In genomic region chr3:88521803-88522331, GRCm38 (mm10) we compare ENCODE assay signal across 8 mouse cellular contexts. TPM values are rescaled to one million over a fixed set of nuclear protein-coding genes. Genes with fewer than 3 reads are reported as not detected.
DNase-seq lines count a peak whose midpoint lies in the region; ATAC-seq and TF ChIP-seq lines count a peak whose summit lies in the region.

No protein-coding gene starts in this region.

- no peak overlapping the region for H3K4me3 ChIP-seq in neural tube, embryonic 15.5 days (replicated peaks)
- H3K4me3 ChIP-seq in forebrain, postnatal 0 days (ENCODE audit: low read depth, low read length), result no peak overlapping the region
- no peak overlapping the region for H3K4me3 ChIP-seq in intestine, embryonic 16.5 days (ENCODE audit: low read length)
- no peak overlapping the region for H3K4me3 ChIP-seq in liver, embryonic 13.5 days (replicated peaks)

- 0 out of 2 replicates have a peak, but pooled peaks cover 8% of the 10 kb centered on the region for H3K36me3 ChIP-seq in neural tube, embryonic 15.5 days
- H3K36me3 ChIP-seq in forebrain, postnatal 0 days (ENCODE audit: insufficient read depth), result peaks cover 16% of the 10 kb centered on the region; the same call in 1 of the 2 replicates
- peaks cover 3% of the 10 kb centered on the region; the same call in 1 of the 2 replicates for H3K36me3 ChIP-seq in intestine, embryonic 16.5 days (ENCODE audit: control insufficient read depth, insufficient read depth, low read length)
- H3K36me3 ChIP-seq in liver, embryonic 13.5 days, result no peaks in the 10 kb centered on the region

- 28% methylated on average over 9 of the region's 9 CpGs for WGBS in neural tube, embryonic 15.5 days
- 29% methylated on average over 9 of the region's 9 CpGs for whole genome bisulfite sequencing in forebrain, postnatal 0 days
- 29% methylated on average over 9 of the region's 9 CpGs for WGBS in intestine, embryonic 16.5 days
- 9% methylated on average over 9 of the region's 9 CpGs for WGBS in liver, embryonic 13.5 days (ENCODE audit: insufficient replicate concordance)

- H3K27ac ChIP-seq in neural tube, embryonic 15.5 days (replicated peaks), result no peak overlapping the region
- H3K27ac ChIP-seq in forebrain, postnatal 0 days (ENCODE audit: low read depth, low read length), result no peak overlapping the region
- H3K27ac ChIP-seq in intestine, embryonic 16.5 days (ENCODE audit: low read length), result no peak overlapping the region
- no peak overlapping the region for H3K27ac ChIP-seq in liver, embryonic 13.5 days

- peak; percentile 94 for TF ChIP-seq CTCF in brain, embryonic 14.5 days (IDR thresholded peaks at IDR 0.05; ENCODE audit: borderline replicate concordance, extremely low read depth, insufficient read depth, insufficient read length)
- peak; percentile 91 for TF ChIP-seq CTCF in forebrain, postnatal 0 days (IDR thresholded peaks at IDR 0.05; ENCODE audit: low read depth)

- no peaks in the 10 kb centered on the region for H3K27me3 ChIP-seq in neural tube, embryonic 15.5 days (replicated peaks)
- no peaks in the 10 kb centered on the region for H3K27me3 ChIP-seq in forebrain, postnatal 0 days (ENCODE audit: insufficient read depth, low read length)
- no peaks in the 10 kb centered on the region for H3K27me3 ChIP-seq in intestine, embryonic 16.5 days (replicated peaks; ENCODE audit: control insufficient read depth, insufficient read depth, low read length)
- 0 out of 2 replicates have a peak, but pooled peaks cover 2% of the 10 kb centered on the region for H3K27me3 ChIP-seq in liver, embryonic 13.5 days

- no peak overlapping the region for H3K4me2 ChIP-seq in neural tube, embryonic 15.5 days
- no peak overlapping the region for H3K4me2 ChIP-seq in forebrain, postnatal 0 days (ENCODE audit: low read depth)
- H3K4me2 ChIP-seq in intestine, embryonic 16.5 days (ENCODE audit: low read depth, low read length), result no peak overlapping the region
- no peak overlapping the region for H3K4me2 ChIP-seq in liver, embryonic 13.5 days

- no peaks in the 10 kb centered on the region for H3K9me3 ChIP-seq in neural tube, embryonic 15.5 days (replicated peaks)
- H3K9me3 ChIP-seq in forebrain, postnatal 0 days (ENCODE audit: low read length), result no peaks in the 10 kb centered on the region
- H3K9me3 ChIP-seq in intestine, embryonic 16.5 days (ENCODE audit: control insufficient read depth, low read length), result no peaks in the 10 kb centered on the region
- H3K9me3 ChIP-seq in liver, embryonic 13.5 days (replicated peaks), result no peaks in the 10 kb centered on the region

- H3K9ac ChIP-seq in neural tube, embryonic 15.5 days (replicated peaks), result no peak overlapping the region
- H3K9ac ChIP-seq in forebrain, postnatal 0 days, result no peak overlapping the region
- H3K9ac ChIP-seq in intestine, embryonic 16.5 days (ENCODE audit: low read depth, low read length), result no peak overlapping the region
- H3K9ac ChIP-seq in liver, embryonic 13.5 days, result no peak overlapping the region

- TF ChIP-seq POLR2A in brain, embryonic 14.5 days (IDR thresholded peaks at IDR 0.05; ENCODE audit: borderline replicate concordance, extremely low read depth, insufficient read depth, insufficient read length, poor library complexity, severe bottlenecking), result no peak

- DNase-seq in neural tube, embryonic 10.5 days (ENCODE audit: extremely low spot score, low spot score), result peak; percentile 76
- DNase-seq in brain, embryonic 14.5 days (ENCODE audit: low read depth), result peak; percentile 79
- peak; percentile 71 for DNase-seq in forebrain, postnatal 0 days
- DNase-seq in liver, embryonic 13.5 days, result peak; percentile 60
- peak; percentile 90 to 91 for DNase-seq in natural killer cell, adult 2 months (ENCODE audit: low spot score in 2 of 2)
- peak; percentile 80 for DNase-seq in thymus, postnatal 0 days (ENCODE audit: low spot score)

- H3K4me1 ChIP-seq in neural tube, embryonic 15.5 days, result peaks cover 13% of the 10 kb centered on the region
- no peaks in the 10 kb centered on the region for H3K4me1 ChIP-seq in forebrain, postnatal 0 days (ENCODE audit: insufficient read depth)
- H3K4me1 ChIP-seq in intestine, embryonic 16.5 days (ENCODE audit: control insufficient read depth, insufficient read depth, low read length), result peaks cover 6% of the 10 kb centered on the region; the same call in 1 of the 2 replicates
- peaks cover 9% of the 10 kb centered on the region; the same call in 1 of the 2 replicates for H3K4me1 ChIP-seq in liver, embryonic 13.5 days (replicated peaks)

- ATAC-seq in neural tube, embryonic 15.5 days (ENCODE audit: low FRiP score), result no peak
- peak; percentile 40; the same call in 1 of the 2 replicates for ATAC-seq in forebrain, postnatal 0 days
- peak; percentile 17 for ATAC-seq in intestine, embryonic 16.5 days
- ATAC-seq in liver, embryonic 13.5 days (ENCODE audit: low read depth), result peak; percentile 53

RNA-seq across cellular contexts. Expression of gene Mex3a, which starts 10.3 kb away (rescaled TPM):
- 18.6 and 19.2 TPM in 2 replicates for polyA plus RNA-seq in neural tube, embryonic 15.5 days (2015; fragmentation: Nextera tagmentation; extraction: Ambion mirVana)
- polyA plus RNA-seq in brain, embryonic 14.5 days (2012; rRNA removed), result 93.2 and 103 TPM in 2 replicates
- 64.5 and 71.9 TPM in 2 replicates for total RNA-seq in forebrain, postnatal 0 days (2014; rRNA removed)
- 16.2 and 20.5 TPM in 2 replicates for polyA plus RNA-seq in forebrain, postnatal 0 days (2015; fragmentation: Nextera tagmentation; extraction: Ambion mirVana)
- 6.5 and 7.3 TPM in 2 replicates for polyA plus RNA-seq in intestine, embryonic 16.5 days (2015; fragmentation: Nextera tagmentation; extraction: Ambion mirVana)
- polyA plus RNA-seq in liver, embryonic 13.5 days (2015; fragmentation: Nextera tagmentation; extraction: Ambion mirVana), result 1.2 and 1.5 TPM in 2 replicates
- polyA plus RNA-seq in thymus, postnatal 0 days (2015; fragmentation: Nextera tagmentation; extraction: Ambion mirVana), result 8.1 and 10.3 TPM in 2 replicates

RNA-seq across cellular contexts. Expression of gene Lmna, which starts 12.1 kb away (rescaled TPM):
- 70.3 and 78.7 TPM in 2 replicates for polyA plus RNA-seq in neural tube, embryonic 15.5 days (2015; fragmentation: Nextera tagmentation; extraction: Ambion mirVana)
- 33.2 and 39.5 TPM in 2 replicates for polyA plus RNA-seq in brain, embryonic 14.5 days (2012; rRNA removed)
- total RNA-seq in forebrain, postnatal 0 days (2014; rRNA removed), result 49.4 and 71.3 TPM in 2 replicates
- polyA plus RNA-seq in forebrain, postnatal 0 days (2015; fragmentation: Nextera tagmentation; extraction: Ambion mirVana), result 51.4 and 52.9 TPM in 2 replicates
- 126 and 127 TPM in 2 replicates for polyA plus RNA-seq in intestine, embryonic 16.5 days (2015; fragmentation: Nextera tagmentation; extraction: Ambion mirVana)
- 165 and 184 TPM in 2 replicates for polyA plus RNA-seq in liver, embryonic 13.5 days (2015; fragmentation: Nextera tagmentation; extraction: Ambion mirVana)
- polyA plus RNA-seq in thymus, postnatal 0 days (2015; fragmentation: Nextera tagmentation; extraction: Ambion mirVana), result 40.6 and 43.8 TPM in 2 replicates

RNA-seq across cellular contexts. Expression of gene Rab25, which starts 26.2 kb away (rescaled TPM):
- 0.29 and 4.1 TPM in 2 replicates for polyA plus RNA-seq in neural tube, embryonic 15.5 days (2015; fragmentation: Nextera tagmentation; extraction: Ambion mirVana)
- polyA plus RNA-seq in brain, embryonic 14.5 days (2012; rRNA removed), result 1.7 and 2.4 TPM in 2 replicates
- total RNA-seq in forebrain, postnatal 0 days (2014; rRNA removed), result not detected in 2 replicates
- 0.33 TPM in 1 of 2 replicates, not detected in the other for polyA plus RNA-seq in forebrain, postnatal 0 days (2015; fragmentation: Nextera tagmentation; extraction: Ambion mirVana)
- 102 and 109 TPM in 2 replicates for polyA plus RNA-seq in intestine, embryonic 16.5 days (2015; fragmentation: Nextera tagmentation; extraction: Ambion mirVana)
- 0.15 TPM in 1 of 2 replicates, not detected in the other for polyA plus RNA-seq in liver, embryonic 13.5 days (2015; fragmentation: Nextera tagmentation; extraction: Ambion mirVana)
- 2.7 and 3.5 TPM in 2 replicates for polyA plus RNA-seq in thymus, postnatal 0 days (2015; fragmentation: Nextera tagmentation; extraction: Ambion mirVana)

RNA-seq across cellular contexts. Expression of gene Lamtor2, which starts 31.0 kb away (rescaled TPM):
- 189 and 193 TPM in 2 replicates for polyA plus RNA-seq in neural tube, embryonic 15.5 days (2015; fragmentation: Nextera tagmentation; extraction: Ambion mirVana)
- polyA plus RNA-seq in brain, embryonic 14.5 days (2012; rRNA removed), result 121 and 122 TPM in 2 replicates
- total RNA-seq in forebrain, postnatal 0 days (2014; rRNA removed), result 52.2 and 55.5 TPM in 2 replicates
- polyA plus RNA-seq in forebrain, postnatal 0 days (2015; fragmentation: Nextera tagmentation; extraction: Ambion mirVana), result 186 and 202 TPM in 2 replicates
- polyA plus RNA-seq in intestine, embryonic 16.5 days (2015; fragmentation: Nextera tagmentation; extraction: Ambion mirVana), result 244 and 256 TPM in 2 replicates
- 88.4 and 95.9 TPM in 2 replicates for polyA plus RNA-seq in liver, embryonic 13.5 days (2015; fragmentation: Nextera tagmentation; extraction: Ambion mirVana)
- polyA plus RNA-seq in thymus, postnatal 0 days (2015; fragmentation: Nextera tagmentation; extraction: Ambion mirVana), result 150 and 153 TPM in 2 replicates

RNA-seq across cellular contexts. Expression of gene Ubqln4, which starts 31.7 kb away (rescaled TPM):
- 39.2 and 40.1 TPM in 2 replicates for polyA plus RNA-seq in neural tube, embryonic 15.5 days (2015; fragmentation: Nextera tagmentation; extraction: Ambion mirVana)
- 108 and 113 TPM in 2 replicates for polyA plus RNA-seq in brain, embryonic 14.5 days (2012; rRNA removed)
- total RNA-seq in forebrain, postnatal 0 days (2014; rRNA removed), result 102 and 116 TPM in 2 replicates
- 29.3 and 30.8 TPM in 2 replicates for polyA plus RNA-seq in forebrain, postnatal 0 days (2015; fragmentation: Nextera tagmentation; extraction: Ambion mirVana)
- 37.2 and 38.9 TPM in 2 replicates for polyA plus RNA-seq in intestine, embryonic 16.5 days (2015; fragmentation: Nextera tagmentation; extraction: Ambion mirVana)
- polyA plus RNA-seq in liver, embryonic 13.5 days (2015; fragmentation: Nextera tagmentation; extraction: Ambion mirVana), result 20.7 and 22.8 TPM in 2 replicates
- polyA plus RNA-seq in thymus, postnatal 0 days (2015; fragmentation: Nextera tagmentation; extraction: Ambion mirVana), result 14.6 and 16.2 TPM in 2 replicates

Comparison
In these comparisons a context has a peak if more than half of its experiments do, and no peak if none do; other contexts are left out.
1. RNA of gene Rab25, which starts 26.2 kb away (polyA plus RNA-seq): 102 to 109 TPM in intestine, embryonic 16.5 days; 2.7 to 3.5 TPM in thymus, postnatal 0 days, 1.7 to 2.4 TPM in brain, embryonic 14.5 days, 0.29 to 4.1 TPM in neural tube, embryonic 15.5 days, 0.15 TPM in liver, embryonic 13.5 days and 0.33 TPM in forebrain, postnatal 0 days; every median in the first group is over 10 times any median in the second.
2. Peak in every context shown above with its lines, with median percentiles within 50 percentile points of each other: DNase-seq.